Mouse (Mus musculus) stomach, embryonic 15.5 days (tissue): ENCODE measurements around the gene Uvrag. TPM values are rescaled to one million over a fixed set of nuclear protein-coding genes. Genes with fewer than 3 reads are reported as not detected.

Experiments used
- ATAC-seq: fragments of 200-750 bp; cut with Nextera tagmentation; 2 replicates; pipeline ENCODE4 v1.8.0; 2017; ENCODE audit warnings: low read depth, moderate number of reproducible peaks, moderate TSS enrichment; ENCODE audit not compliant: insufficient read depth, low FRiP score
- H3K27ac ChIP-seq: fragments of 300-500 bp; sonication (generic); 2 replicates; pipeline ENCODE4 v1.5.1; 2015; ENCODE audit warnings: mild to moderate bottlenecking, inconsistent platforms
- H3K27me3 ChIP-seq: fragments of 300-500 bp; sonication (generic); replicated peaks from 2 replicates; pipeline ENCODE4 v1.6.1; 2015; ENCODE audit warnings: inconsistent platforms
- H3K36me3 ChIP-seq: fragments of 300-500 bp; sonication (generic); 2 replicates; pipeline ENCODE4 v1.6.1; 2015; ENCODE audit warnings: inconsistent platforms
- H3K4me1 ChIP-seq: fragments of 300-500 bp; sonication (generic); 2 replicates; pipeline ENCODE4 v1.6.1; 2015; ENCODE audit warnings: inconsistent platforms
- H3K4me2 ChIP-seq: fragments of 300-500 bp; sonication (generic); 2 replicates; pipeline ENCODE4 v1.6.1; 2015; ENCODE audit warnings: mild to moderate bottlenecking, inconsistent platforms
- H3K4me3 ChIP-seq: fragments of 300-500 bp; sonication (generic); replicated peaks from 2 replicates; pipeline ENCODE4 v1.5.1; 2015; ENCODE audit warnings: inconsistent platforms
- H3K9ac ChIP-seq: fragments of 300-500 bp; sonication (generic); 2 replicates; pipeline ENCODE4 v1.6.1; 2015; ENCODE audit warnings: inconsistent platforms
- H3K9me3 ChIP-seq: fragments of 300-500 bp; sonication (generic); 2 replicates; pipeline ENCODE4 v1.6.1; 2016; ENCODE audit warnings: inconsistent platforms
- WGBS: fragments of 180-500 bp; shearing (Covaris S2); methylation state at CpG from one replicate; pipeline ENCODE4 v1.1.7; 2015; 5-methylcytosine and 5-hydroxymethylcytosine counted together
- polyA plus RNA-seq: library from polyadenylated mRNA; unstranded; fragments of >200 nt; fragmentation: Nextera tagmentation; extraction: Ambion mirVana; gene quantifications from 2 replicates; pipeline ENCODE4 v1.2.1, GENCODE M21; 2015

Gene Uvrag
- polyA plus RNA-seq, 1 experiment from 2014 or later, result 19.4 TPM

GRCm38 (mm10) chr7:99027185-99027584 lies 113.8 kb downstream of the Uvrag start:
- H3K27ac ChIP-seq, result no peak overlapping the region
- no peaks in the 10 kb centered on the region for H3K4me1 ChIP-seq
- 67% methylated on average over 5 of the region's 5 CpGs for WGBS
- H3K9ac ChIP-seq, result no peak overlapping the region
- H3K36me3 ChIP-seq, result no peaks in the 10 kb centered on the region
- H3K9me3 ChIP-seq, result no peaks in the 10 kb centered on the region
- no peak overlapping the region for H3K4me2 ChIP-seq
- no peak overlapping the region for H3K4me3 ChIP-seq
- ATAC-seq, result no peak
- no peaks in the 10 kb centered on the region for H3K27me3 ChIP-seq

- no peak for ATAC-seq
- Histone ChIP-seq H3K4me1 (peaks cover 6% of the 10 kb centered on the region; the same call in 1 of the 2 replicates), H3K4me3 (no peak overlapping the region), H3K4me2 (no peak overlapping the region), H3K27ac (no peak overlapping the region), H3K27me3 (no peaks in the 10 kb centered on the region), H3K9ac (no peak overlapping the region), H3K9me3 (no peaks in the 10 kb centered on the region), H3K36me3 (no peaks in the 10 kb centered on the region)
- WGBS, result 81% methylated on average over 10 of the region's 10 CpGs
Observed at GRCm38 (mm10) chr7:99025989-99026388, 115.0 kb downstream of the Uvrag start.

- Histone ChIP-seq H3K36me3 (no peaks in the 10 kb centered on the region), H3K4me2 (no peak overlapping the region), H3K9me3 (no peaks in the 10 kb centered on the region), H3K27me3 (no peaks in the 10 kb centered on the region), H3K9ac (no peak overlapping the region), H3K4me3 (no peak overlapping the region), H3K27ac (no peak overlapping the region), H3K4me1 (peaks cover 11% of the 10 kb centered on the region)
- ATAC-seq, result no peak
- 81% methylated on average over 7 of the region's 7 CpGs for WGBS
Observed at GRCm38 (mm10) chr7:99025265-99025664, 115.7 kb downstream of the Uvrag start.

DNA sequence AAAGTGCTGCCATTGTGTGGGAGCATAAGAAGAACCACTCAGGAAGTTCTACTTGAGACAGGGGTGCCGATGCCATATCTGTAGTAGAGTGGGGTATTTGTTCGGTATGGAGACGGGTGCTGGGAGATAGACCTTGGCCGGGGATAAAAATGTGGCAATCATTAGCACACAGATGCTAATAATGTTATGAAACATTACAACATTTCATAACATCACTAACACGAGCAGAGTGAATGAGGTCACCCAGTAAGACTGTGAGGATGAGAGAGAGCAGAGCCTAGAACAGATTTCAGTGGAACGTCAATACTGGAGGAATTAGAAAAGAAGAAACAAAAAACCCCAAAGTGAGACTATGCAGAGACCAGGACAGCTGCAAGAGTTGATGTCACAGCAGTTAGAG lies 116.2 kb downstream of the Uvrag start:
- H3K9me3 ChIP-seq, result no peaks in the 10 kb centered on the region
- H3K36me3 ChIP-seq, result no peaks in the 10 kb centered on the region
- WGBS, result 76% methylated on average over 6 of the region's 6 CpGs
- no peak overlapping the region for H3K9ac ChIP-seq
- ATAC-seq, result no peak
- peaks cover 15% of the 10 kb centered on the region for H3K4me1 ChIP-seq
- no peak overlapping the region for H3K4me2 ChIP-seq
- no peaks in the 10 kb centered on the region for H3K27me3 ChIP-seq
- no peak overlapping the region for H3K4me3 ChIP-seq
- no peak overlapping the region for H3K27ac ChIP-seq

DNA sequence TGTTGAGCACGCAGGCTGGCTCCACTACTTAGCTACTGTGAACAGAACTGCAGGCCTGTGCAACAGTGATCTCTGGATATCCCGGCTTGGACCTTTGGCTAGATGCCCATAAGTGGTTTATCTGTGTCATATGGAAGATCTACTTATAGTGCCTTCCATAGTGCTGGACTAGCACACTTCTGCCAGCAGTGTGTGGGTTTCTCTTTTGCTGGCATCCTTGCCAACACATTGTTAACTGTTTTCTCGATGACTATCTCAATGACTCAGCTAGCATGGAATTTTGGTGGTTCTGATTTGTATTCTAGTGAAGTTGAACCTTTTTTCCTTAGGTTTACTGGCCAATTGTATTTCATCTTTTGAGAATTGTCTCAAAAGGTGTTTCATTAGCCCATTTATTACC lies 117.0 kb downstream of the Uvrag start:
- H3K4me3 ChIP-seq, result no peak overlapping the region
- no peak overlapping the region for H3K9ac ChIP-seq
- no peak overlapping the region for H3K4me2 ChIP-seq
- H3K9me3 ChIP-seq, result no peaks in the 10 kb centered on the region
- no peaks in the 10 kb centered on the region for H3K27me3 ChIP-seq
- ATAC-seq, result no peak
- H3K4me1 ChIP-seq, result peaks cover 20% of the 10 kb centered on the region
- no peaks in the 10 kb centered on the region for H3K36me3 ChIP-seq
- WGBS, result 72% methylated on average over 3 of the region's 3 CpGs
- no peak overlapping the region for H3K27ac ChIP-seq

GRCm38 (mm10) chr7:99021277-99021676 lies 119.7 kb downstream of the Uvrag start:
- ATAC-seq, result no peak
- H3K27me3 ChIP-seq, result no peaks in the 10 kb centered on the region
- no peak overlapping the region for H3K27ac ChIP-seq
- H3K4me2 ChIP-seq, result no peak overlapping the region
- no peaks in the 10 kb centered on the region for H3K36me3 ChIP-seq
- H3K9me3 ChIP-seq, result no peaks in the 10 kb centered on the region
- peaks cover 20% of the 10 kb centered on the region for H3K4me1 ChIP-seq
- no peak overlapping the region for H3K9ac ChIP-seq
- H3K4me3 ChIP-seq, result no peak overlapping the region
- WGBS, result 45% methylated on average over 4 of the region's 4 CpGs

GRCm38 (mm10) chr7:99020353-99020752 lies 120.6 kb downstream of the Uvrag start:
- no peak overlapping the region for H3K4me2 ChIP-seq
- H3K9ac ChIP-seq, result no peak overlapping the region
- H3K27ac ChIP-seq, result no peak overlapping the region
- H3K9me3 ChIP-seq, result no peaks in the 10 kb centered on the region
- H3K36me3 ChIP-seq, result no peaks in the 10 kb centered on the region
- peaks cover 21% of the 10 kb centered on the region for H3K4me1 ChIP-seq
- no peaks in the 10 kb centered on the region for H3K27me3 ChIP-seq
- no peak for ATAC-seq
- WGBS, result 25% methylated on average over 4 of the region's 4 CpGs
- no peak overlapping the region for H3K4me3 ChIP-seq

- Histone ChIP-seq H3K9me3 (no peaks in the 10 kb centered on the region), H3K27me3 (no peaks in the 10 kb centered on the region), H3K4me3 (no peak overlapping the region), H3K36me3 (no peaks in the 10 kb centered on the region), H3K27ac (no peak overlapping the region), H3K4me2 (no peak overlapping the region), H3K9ac (no peak overlapping the region), H3K4me1 (peaks cover 30% of the 10 kb centered on the region)
- WGBS, result 61% methylated on average over 2 of the region's 2 CpGs
- no peak for ATAC-seq
Observed at GRCm38 (mm10) chr7:99017224-99017844, 123.6 kb downstream of the Uvrag start.

DNA sequence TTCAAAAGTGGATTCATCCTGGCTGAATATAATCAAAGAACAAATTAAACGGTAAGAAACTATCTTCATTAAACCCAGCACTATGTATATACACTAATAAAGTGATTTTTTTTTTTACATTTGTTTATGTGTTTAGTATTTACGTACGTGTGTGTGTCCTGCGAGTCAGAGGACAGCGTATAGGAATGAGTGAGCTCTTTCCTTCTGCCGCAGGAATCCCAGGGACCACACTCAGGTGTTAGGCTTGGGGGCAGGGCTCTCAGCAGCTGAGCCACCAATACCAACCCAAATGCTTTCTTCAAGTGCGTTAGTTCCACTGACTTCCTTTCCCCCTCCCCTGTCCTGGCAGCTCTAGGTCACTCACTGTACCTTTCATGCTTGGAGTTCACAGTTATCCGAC lies 125.0 kb downstream of the Uvrag start:
- Histone ChIP-seq H3K9ac (no peak overlapping the region), H3K27ac (no peak overlapping the region), H3K4me3 (no peak overlapping the region), H3K27me3 (no peaks in the 10 kb centered on the region), H3K4me1 (peaks cover 28% of the 10 kb centered on the region), H3K9me3 (no peaks in the 10 kb centered on the region), H3K36me3 (no peaks in the 10 kb centered on the region), H3K4me2 (no peak overlapping the region)
- no peak for ATAC-seq
- WGBS, result 49% methylated on average over 8 of the region's 8 CpGs

GRCm38 (mm10) chr7:99015419-99015818 lies 125.5 kb downstream of the Uvrag start:
- H3K27ac ChIP-seq, result no peak overlapping the region
- peak; percentile 66 for ATAC-seq
- 48% methylated on average over 17 of the region's 17 CpGs for WGBS

DNA sequence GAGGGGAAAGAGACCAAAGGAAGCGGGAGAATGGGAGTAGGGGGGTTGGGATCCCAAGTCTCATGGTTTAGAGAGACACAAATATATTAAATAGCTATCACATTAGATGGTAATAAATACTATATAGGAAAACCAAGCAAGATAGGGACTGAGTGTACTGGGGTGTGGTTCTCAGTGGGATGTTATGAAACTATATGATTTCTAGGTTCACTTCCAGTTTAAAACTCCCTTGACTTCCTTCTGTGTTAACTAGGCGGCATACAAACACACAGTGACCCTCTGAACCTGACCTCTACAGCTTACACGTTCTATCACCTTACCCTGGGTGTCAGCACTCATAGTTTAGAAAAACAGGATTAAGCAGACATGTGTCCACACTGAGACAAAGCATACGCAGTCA lies 126.3 kb downstream of the Uvrag start:
- H3K9ac ChIP-seq, result no peak overlapping the region
- WGBS, result 59% methylated on average over 4 of the region's 4 CpGs
- no peak for ATAC-seq

More at GRCm38 (mm10) chr7:99015419-99015818, 125.5 kb downstream of the Uvrag start:
- H3K9me3 ChIP-seq, result no peaks in the 10 kb centered on the region
- no peaks in the 10 kb centered on the region for H3K27me3 ChIP-seq
- peaks cover 25% of the 10 kb centered on the region for H3K4me1 ChIP-seq
- no peaks in the 10 kb centered on the region for H3K36me3 ChIP-seq
- no peak overlapping the region for H3K4me2 ChIP-seq
- no peak overlapping the region for H3K9ac ChIP-seq
- no peak overlapping the region for H3K4me3 ChIP-seq

GRCm38 (mm10) chr7:99007506-99008354 lies 133.2 kb downstream of the Uvrag start:
- Histone ChIP-seq H3K9me3 (no peaks in the 10 kb centered on the region), H3K36me3 (no peaks in the 10 kb centered on the region), H3K27ac (no peak overlapping the region), H3K4me2 (no peak overlapping the region), H3K4me1 (0 out of 2 replicates have a peak, but pooled peaks cover 10% of the 10 kb centered on the region), H3K9ac (no peak overlapping the region), H3K4me3 (no peak overlapping the region), H3K27me3 (no peaks in the 10 kb centered on the region)
- WGBS, result 50% methylated on average over 16 of the region's 16 CpGs
- no peak for ATAC-seq

More for the DNA sequence above, 126.3 kb downstream of the Uvrag start:
- Histone ChIP-seq H3K9me3 (no peaks in the 10 kb centered on the region), H3K4me1 (peaks cover 19% of the 10 kb centered on the region), H3K4me2 (no peak overlapping the region), H3K36me3 (no peaks in the 10 kb centered on the region), H3K4me3 (no peak overlapping the region), H3K27me3 (no peaks in the 10 kb centered on the region), H3K27ac (no peak overlapping the region)
